Mouse (Mus musculus) forebrain, embryonic 10.5 days (tissue): Measurements from ENCODE around the gene Zcchc12. TPM values are rescaled to one million over a fixed set of nuclear protein-coding genes. Genes with fewer than 3 reads are reported as not detected.
A peak's percentile ranks its signal among the peaks of the same experiment; 100 is the strongest.

Source experiments
- DNase-seq: peaks from one replicate; pipeline ENCODE4 v3.0.0-alpha.2; 2017; ENCODE audit warnings: low spot score; ENCODE audit errors: extremely low spot score
- H3K27ac ChIP-seq: fragments of 300-500 bp; sonication (generic); 2 replicates; pipeline ENCODE4 v1.5.1; 2016; ENCODE audit warnings: mild to moderate bottlenecking
- H3K27me3 ChIP-seq: fragments of 300-500 bp; sonication (generic); 2 replicates; pipeline ENCODE4 v1.6.1; 2016; ENCODE audit warnings: mild to moderate bottlenecking; ENCODE audit not compliant: poor library complexity, severe bottlenecking
- H3K36me3 ChIP-seq: fragments of 300-500 bp; sonication (generic); replicated peaks from 2 replicates; pipeline ENCODE4 v1.6.1; 2016; ENCODE audit warnings: mild to moderate bottlenecking, moderate library complexity
- H3K4me1 ChIP-seq: fragments of 300-500 bp; sonication (generic); 2 replicates; pipeline ENCODE4 v1.6.1; 2016
- H3K4me3 ChIP-seq: fragments of 300-500 bp; sonication (generic); 2 replicates; pipeline ENCODE4 v1.5.1; 2016; ENCODE audit warnings: mild to moderate bottlenecking, moderate library complexity
- H3K9me3 ChIP-seq: fragments of 300-500 bp; sonication (generic); 2 replicates; pipeline ENCODE4 v1.6.1; 2016; ENCODE audit warnings: mild to moderate bottlenecking, moderate library complexity
- WGBS: fragments of 180-500 bp; shearing (Covaris S2); methylation state at CpG from one replicate; pipeline ENCODE4 v1.1.7; 2016; 5-methylcytosine and 5-hydroxymethylcytosine counted together
- polyA plus RNA-seq: library from polyadenylated mRNA; unstranded; fragments of >200 nt; fragmentation: Nextera tagmentation; extraction: Ambion mirVana; gene quantifications from 2 replicates; pipeline ENCODE4 v1.2.1, GENCODE M21; 2016

Gene Zcchc12
- polyA plus RNA-seq, 1 experiment from 2014 or later = 11.4 TPM

GRCm38 (mm10) chrX:36226577-36226976 is 30.9 kb downstream of the Zcchc12 start:
- Histone ChIP-seq H3K27ac (no peak overlapping the region), H3K36me3 (no peaks in the 10 kb centered on the region)
- WGBS = 44% methylated on average over 2 of the region's 2 CpGs

DNA sequence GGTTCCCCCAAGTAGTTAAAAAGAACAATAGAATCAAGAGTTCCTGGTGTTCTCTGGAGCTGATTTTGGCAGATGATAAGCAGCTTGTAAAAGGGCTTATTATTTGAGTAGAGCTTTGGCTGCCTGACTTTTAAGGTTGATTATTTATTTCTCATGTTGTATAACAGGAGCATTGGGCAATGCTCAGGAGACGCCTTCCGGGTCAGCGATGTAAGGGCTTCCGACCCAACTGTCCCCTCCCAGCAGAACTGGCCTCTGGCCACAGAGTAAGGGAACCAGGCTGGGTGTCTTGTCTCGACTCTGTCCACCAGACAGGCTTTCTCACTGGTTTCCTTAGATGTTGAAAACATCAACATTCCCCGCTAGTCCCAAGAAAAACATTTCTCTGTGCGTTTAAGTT is 33.2 kb downstream of the Zcchc12 start:
- no peak overlapping the region for H3K27ac ChIP-seq
- DNase-seq = no peak
- H3K36me3 ChIP-seq = no peaks in the 10 kb centered on the region
- H3K27me3 ChIP-seq = no peaks in the 10 kb centered on the region
- H3K9me3 ChIP-seq = no peaks in the 10 kb centered on the region
- no peak overlapping the region for H3K4me3 ChIP-seq
- WGBS = 72% methylated on average over 7 of the region's 7 CpGs
- no peaks in the 10 kb centered on the region for H3K4me1 ChIP-seq

More at GRCm38 (mm10) chrX:36226577-36226976, 30.9 kb downstream of the Zcchc12 start:
- peak; percentile 25 for DNase-seq
- no peaks in the 10 kb centered on the region for H3K4me1 ChIP-seq
- no peaks in the 10 kb centered on the region for H3K9me3 ChIP-seq
- H3K27me3 ChIP-seq = no peaks in the 10 kb centered on the region
- no peak overlapping the region for H3K4me3 ChIP-seq

DNA sequence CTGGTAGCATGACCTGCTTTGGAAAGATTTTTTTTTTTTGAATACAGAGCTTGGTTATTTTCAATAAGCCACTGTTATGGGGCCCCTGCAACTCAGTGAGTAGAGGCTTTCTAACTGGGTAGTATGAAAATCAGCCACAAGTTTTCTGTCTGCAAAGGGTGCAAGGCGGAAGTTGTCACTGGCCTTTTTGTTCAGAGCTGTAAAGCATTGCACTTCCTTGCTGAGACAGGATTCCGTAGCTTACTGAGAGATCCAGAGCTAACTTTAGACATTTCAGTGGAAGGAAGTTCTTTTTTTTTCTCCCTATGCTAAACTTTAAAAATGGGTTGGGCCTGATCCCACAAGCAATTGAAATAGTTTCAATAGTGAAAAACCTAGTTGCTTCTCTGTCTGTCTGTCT is 33.6 kb downstream of the Zcchc12 start:
- Histone ChIP-seq H3K27me3 (no peaks in the 10 kb centered on the region), H3K9me3 (no peaks in the 10 kb centered on the region), H3K4me1 (no peaks in the 10 kb centered on the region), H3K36me3 (no peaks in the 10 kb centered on the region), H3K4me3 (no peak overlapping the region), H3K27ac (no peak overlapping the region)
- 76% methylated on average over 2 of the region's 2 CpGs for WGBS
- DNase-seq = no peak

- Histone ChIP-seq H3K9me3 (no peaks in the 10 kb centered on the region), H3K27ac (no peak overlapping the region), H3K36me3 (no peaks in the 10 kb centered on the region), H3K4me3 (no peak overlapping the region), H3K27me3 (no peaks in the 10 kb centered on the region), H3K4me1 (no peaks in the 10 kb centered on the region)
- 86% methylated on average over 6 of the region's 6 CpGs for WGBS
- no peak for DNase-seq
Measured at GRCm38 (mm10) chrX:36235652-36236051, 39.9 kb downstream of the Zcchc12 start.

Other genes with a start within 250 kb of the Zcchc12 start
- 2.3 and 2.6 TPM in 2 replicates for gene Il13ra1, start 83.8 kb upstream of the Zcchc12 start, polyA plus RNA-seq
- 0.53 and 0.93 TPM in 2 replicates for gene Lonrf3, start 132.4 kb downstream of the Zcchc12 start, polyA plus RNA-seq
- not detected in 2 replicates for gene Gm6268, start 205.4 kb downstream of the Zcchc12 start, polyA plus RNA-seq